Mouse (Mus musculus) gastrocnemius, adult 2 months (tissue): ENCODE results near the gene Dennd4a. TPM values are rescaled to one million over a fixed set of nuclear protein-coding genes. Genes with fewer than 3 reads are reported as not detected.

ENCODE experiments used
- DNase-seq: peaks from one replicate; pipeline ENCODE4 v3.0.0; 2022
- H3K27ac ChIP-seq: fragments of 200-600 bp; 2 replicates; pipeline ENCODE4 v1.8.1; 2022; ENCODE audit warnings: mild to moderate bottlenecking
- H3K4me3 ChIP-seq: fragments of 200-600 bp; 2 replicates; pipeline ENCODE4 v1.8.1; 2022; ENCODE audit warnings: mild to moderate bottlenecking, moderate library complexity
- CTCF ChIP-seq: fragments of 200-600 bp; IDR thresholded peaks from 2 replicates; pipeline ENCODE4 v1.8.1; 2022; ENCODE audit warnings: antibody characterized with exemption, mild to moderate bottlenecking, moderate library complexity
- intact Hi-C: fragments of 180-260 bp; cut with DNase I; formaldehyde crosslinking; loops from one replicate; pipeline ENCODE4 v1.15.1; 2025
- long read RNA-seq, 2 experiments: library from polyadenylated mRNA; stranded (forward); transcript quantifications; one replicate each; pipeline ENCODE4 v2.0.0; 2021
- total RNA-seq, 2 experiments: library from RNA; stranded (reverse); gene quantifications; 2 replicates each; pipeline ENCODE4 v1.2.3; 2021

The Dennd4a gene
- 1 to 10 TPM; 2.7 to 3.8 TPM for total RNA-seq
- long read RNA-seq, experiment 1: 0 reads
- long read RNA-seq, experiment 2: 0 reads

GRCm38 (mm10) chr9:64810822-64811537 lies at the start of gene Dennd4a:
TSS of gene Dennd4a (plus strand) at chr9:64811340.
- peak; percentile 99 for DNase-seq

GRCm38 (mm10) chr9:64764824-64765223 lies 46.3 kb upstream of the Dennd4a start:
- TF ChIP-seq CTCF: no peak
- Histone ChIP-seq H3K4me3 (no peak overlapping the region), H3K27ac (no peak overlapping the region)
- intact Hi-C loops: no loop called here
- DNase-seq: no peak

More at GRCm38 (mm10) chr9:64810822-64811537, at the start of gene Dennd4a:
- H3K4me3 ChIP-seq: peak within 1 kb of the TSS; percentile 98
- intact Hi-C loops: loop anchor here (5.0 kb wide), 1 partner anchor 74 kb away; the partner anchor contains the start of gene Rab11a
- no peak for TF ChIP-seq CTCF
- peak within 1 kb of the TSS; percentile 88 for H3K27ac ChIP-seq

DNA sequence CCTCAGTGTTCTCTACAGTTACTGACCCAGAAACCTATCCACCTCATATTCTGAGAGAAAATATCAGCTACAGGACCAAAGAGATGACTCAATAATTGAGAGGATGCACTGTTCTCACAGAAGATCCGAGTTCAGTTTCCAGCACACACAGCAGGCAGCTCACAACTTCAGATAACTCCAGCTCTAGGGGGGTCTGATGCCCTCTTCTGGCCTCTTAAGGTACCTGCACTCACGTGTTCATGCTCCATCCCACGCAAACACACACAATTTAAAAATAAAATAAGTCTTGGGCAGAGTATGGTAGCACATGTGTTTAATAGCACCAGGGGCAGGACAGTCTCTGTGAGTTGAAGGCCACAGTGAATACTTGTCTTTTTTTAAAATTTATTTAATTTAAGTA lies 45.0 kb upstream of the Dennd4a start:
- no peak overlapping the region for H3K4me3 ChIP-seq
- intact Hi-C loops: no loop called here
- no peak for TF ChIP-seq CTCF
- H3K27ac ChIP-seq: no peak overlapping the region
- no peak for DNase-seq

DNA sequence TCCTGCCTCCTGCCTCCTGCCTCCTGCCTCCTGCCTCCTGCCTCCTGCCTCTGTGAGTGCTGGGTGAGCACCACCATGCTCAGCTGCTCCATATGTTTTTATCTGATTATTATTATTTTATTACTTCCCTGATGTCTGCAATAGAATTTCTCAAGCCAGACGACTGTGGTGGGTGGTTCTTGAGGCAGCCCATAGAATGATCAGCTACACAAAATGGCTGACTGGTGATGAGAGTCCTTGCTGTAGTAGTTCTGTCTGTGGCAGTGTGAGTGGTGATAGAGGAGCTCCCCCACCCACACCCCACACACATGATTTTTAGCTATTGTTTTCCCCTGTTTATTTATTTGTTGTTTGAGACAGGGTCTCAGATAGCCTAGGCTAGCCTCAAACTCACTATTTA lies 43.3 kb upstream of the Dennd4a start:
- DNase-seq: no peak
- no peak for TF ChIP-seq CTCF
- H3K4me3 ChIP-seq: no peak overlapping the region
- no peak overlapping the region for H3K27ac ChIP-seq
- intact Hi-C loops: no loop called here

- DNase-seq: peak; percentile 40
- peak overlapping the region; percentile 40; the same call in 1 of the 2 replicates for H3K27ac ChIP-seq
- peak; percentile 67 for TF ChIP-seq CTCF
- peak overlapping the region; percentile 40 for H3K4me3 ChIP-seq
- intact Hi-C loops: no loop called here
Measured at GRCm38 (mm10) chr9:64769066-64769695, 42.0 kb upstream of the Dennd4a start.

GRCm38 (mm10) chr9:64769911-64770310 lies 41.2 kb upstream of the Dennd4a start:
- H3K27ac ChIP-seq: no peak overlapping the region
- intact Hi-C loops: no loop called here
- no peak for TF ChIP-seq CTCF
- H3K4me3 ChIP-seq: no peak overlapping the region
- no peak for DNase-seq

- Histone ChIP-seq H3K27ac (no peak overlapping the region), H3K4me3 (no peak overlapping the region)
- no peak for TF ChIP-seq CTCF
- intact Hi-C loops: no loop called here
- DNase-seq: no peak
Measured at GRCm38 (mm10) chr9:64770411-64770849, 40.7 kb upstream of the Dennd4a start.

DNA sequence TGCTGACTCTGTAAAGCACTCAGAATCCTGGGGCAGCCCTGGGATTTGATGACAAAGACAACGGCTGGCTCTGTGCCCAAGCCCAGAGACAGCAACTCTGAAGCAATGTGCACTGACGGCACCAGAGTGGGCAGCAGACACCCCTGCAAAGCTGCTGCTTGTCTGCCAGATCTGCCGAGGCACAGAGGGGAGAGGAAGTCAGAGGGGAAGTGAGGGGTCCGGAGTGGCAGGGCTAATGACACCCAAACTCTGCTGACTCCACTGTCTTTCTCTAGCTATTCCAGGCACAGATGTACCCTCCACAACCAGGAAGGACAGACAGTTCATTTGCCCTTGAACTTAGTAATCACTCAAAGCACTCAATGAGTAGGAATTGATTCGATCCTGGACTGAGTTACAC lies 39.9 kb upstream of the Dennd4a start:
- Histone ChIP-seq H3K27ac (no peak overlapping the region), H3K4me3 (no peak overlapping the region)
- no peak for TF ChIP-seq CTCF
- intact Hi-C loops: no loop called here
- DNase-seq: peak; percentile 53

DNA sequence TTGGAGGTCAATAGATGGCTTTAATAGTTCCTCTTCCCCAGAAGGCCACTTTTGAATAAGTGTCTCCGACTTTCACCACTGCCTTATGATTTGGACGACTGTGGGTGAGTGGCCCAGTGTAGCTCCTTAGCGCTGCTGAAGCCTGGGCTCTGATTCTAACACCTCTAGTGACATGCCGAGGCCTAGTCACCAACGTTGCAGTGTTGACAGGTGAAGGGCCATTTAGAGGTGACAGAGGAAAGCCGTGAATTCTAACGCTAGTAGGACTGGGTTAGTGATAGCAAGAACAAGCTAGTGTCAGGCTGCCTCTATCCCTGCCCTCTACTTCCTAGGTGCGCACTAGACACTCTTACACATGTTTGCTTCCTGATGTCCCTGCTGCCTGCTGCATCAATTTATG lies 37.9 kb upstream of the Dennd4a start:
- no peak overlapping the region for H3K27ac ChIP-seq
- intact Hi-C loops: no loop called here

GRCm38 (mm10) chr9:64773936-64774335 lies 37.2 kb upstream of the Dennd4a start:
- TF ChIP-seq CTCF: peak; percentile 30; the same call in 1 of the 2 replicates
- no peak for DNase-seq
- Histone ChIP-seq H3K27ac (peak overlapping the region; percentile 57), H3K4me3 (no peak overlapping the region)
- intact Hi-C loops: no loop called here

More for the DNA sequence above, 37.9 kb upstream of the Dennd4a start:
- DNase-seq: no peak
- no peak for TF ChIP-seq CTCF
- no peak overlapping the region for H3K4me3 ChIP-seq

DNA sequence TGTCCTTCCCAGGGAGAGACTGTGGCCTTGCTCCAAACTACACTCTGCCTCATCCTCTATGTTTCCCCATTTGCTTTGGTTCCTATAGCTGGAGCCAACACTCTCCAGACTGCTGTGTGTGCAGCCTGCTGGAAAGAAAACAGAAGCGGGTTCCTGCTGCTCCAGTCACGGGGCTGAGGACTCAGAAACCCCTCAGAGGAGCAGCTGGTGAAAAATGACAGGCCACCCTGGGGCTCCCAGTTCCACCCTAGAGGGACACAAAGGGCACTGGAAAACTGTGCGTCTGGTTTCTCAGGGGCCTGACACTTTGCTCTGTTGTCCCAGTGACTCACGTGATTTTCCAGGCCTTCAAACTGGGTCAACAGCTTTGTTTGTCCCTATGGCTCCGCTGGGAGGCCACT lies 36.7 kb upstream of the Dennd4a start:
- intact Hi-C loops: no loop called here
- Histone ChIP-seq H3K4me3 (no peak overlapping the region), H3K27ac (peak overlapping the region; percentile 57)
- no peak for TF ChIP-seq CTCF
- peak; percentile 22 for DNase-seq

GRCm38 (mm10) chr9:64774883-64775282 lies 36.3 kb upstream of the Dennd4a start:
- Histone ChIP-seq H3K27ac (peak overlapping the region; percentile 57), H3K4me3 (no peak overlapping the region)
- intact Hi-C loops: loop anchor here (5.0 kb wide), 1 partner anchor 177 kb away; the partner anchor contains the start of gene Slc24a1
- TF ChIP-seq CTCF: no peak
- no peak for DNase-seq

DNA sequence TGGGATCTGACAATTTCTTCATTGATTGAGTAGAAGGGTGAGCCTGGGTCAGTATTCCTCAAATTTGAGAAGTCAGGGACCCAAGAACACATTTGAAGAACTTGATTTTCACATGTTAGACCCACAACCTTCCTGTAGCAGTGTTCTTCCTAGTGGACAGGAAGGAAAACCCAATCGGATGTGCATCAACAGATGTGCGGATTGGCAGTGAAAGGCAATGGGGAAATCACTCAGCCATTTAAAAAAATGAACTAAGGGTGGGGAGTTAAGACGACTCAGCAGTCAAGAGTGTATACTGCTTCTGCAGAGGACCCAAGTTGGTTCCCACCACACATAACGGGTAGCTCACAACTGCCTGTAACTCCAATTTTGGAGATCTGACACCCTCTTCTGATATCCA lies 35.6 kb upstream of the Dennd4a start:
- Histone ChIP-seq H3K4me3 (no peak overlapping the region), H3K27ac (no peak overlapping the region)
- TF ChIP-seq CTCF: no peak
- intact Hi-C loops: loop anchor here (5.0 kb wide), 1 partner anchor 177 kb away; the partner anchor contains the start of gene Slc24a1
- DNase-seq: no peak
